ENCODE assay signal across 8 mouse cellular contexts in genomic region chr4:119077084-119077682, GRCm38 (mm10). TPM values are rescaled to one million over a fixed set of nuclear protein-coding genes. Genes with fewer than 3 reads are reported as not detected.
DNase-seq lines count a peak whose midpoint lies in the region; ATAC-seq lines count a peak whose summit lies in the region.

No protein-coding gene starts in this region.

- peaks cover 7% of the 10 kb centered on the region; the same call in 1 of the 2 replicates for H3K27me3 ChIP-seq in limb, embryonic 12.5 days
- peaks cover 19% of the 10 kb centered on the region for H3K27me3 ChIP-seq in limb, embryonic 10.5 days (ENCODE audit: low read depth, poor library complexity, severe bottlenecking)
- H3K27me3 ChIP-seq in liver, embryonic 16.5 days (ENCODE audit: control insufficient read depth, insufficient read depth, low read depth, low read length) = peaks cover 25% of the 10 kb centered on the region

- no peak for ATAC-seq in limb, embryonic 12.5 days (ENCODE audit: insufficient number of reproducible peaks, insufficient read depth, low FRiP score, low TSS enrichment, low read depth)
- ATAC-seq in hematopoietic stem cell, adult 5-6 weeks (replicated peaks in 1 of 2; ENCODE audit: insufficient read depth in 1 of 2, low FRiP score in 2 of 2, low TSS enrichment in 1 of 2, low read depth in 1 of 2, poor library complexity in 2 of 2, severe bottlenecking in 2 of 2) = peak; percentile 78 to 80
- peak; percentile 93 for ATAC-seq in liver, embryonic 16.5 days (ENCODE audit: low read depth)

- 0 out of 2 replicates have a peak overlapping the region, but pooled peaks have one; percentile 35 for H3K27ac ChIP-seq in limb, embryonic 12.5 days
- H3K27ac ChIP-seq in limb, embryonic 10.5 days = no peak overlapping the region
- peak overlapping the region; percentile 83 for H3K27ac ChIP-seq in liver, embryonic 16.5 days (ENCODE audit: low read length)

- H3K4me2 ChIP-seq in limb, embryonic 12.5 days = no peak overlapping the region
- H3K4me2 ChIP-seq in liver, embryonic 16.5 days (ENCODE audit: low read depth, low read length) = peak overlapping the region; percentile 57

- no peak overlapping the region for H3K4me3 ChIP-seq in limb, embryonic 12.5 days (replicated peaks)
- no peak overlapping the region for H3K4me3 ChIP-seq in limb, embryonic 10.5 days
- peak overlapping the region; percentile 27; the same call in 1 of the 2 replicates for H3K4me3 ChIP-seq in liver, embryonic 16.5 days (ENCODE audit: low read depth, low read length)

- no peaks in the 10 kb centered on the region for H3K36me3 ChIP-seq in limb, embryonic 12.5 days
- no peaks in the 10 kb centered on the region for H3K36me3 ChIP-seq in limb, embryonic 10.5 days
- no peaks in the 10 kb centered on the region for H3K36me3 ChIP-seq in liver, embryonic 16.5 days (ENCODE audit: control insufficient read depth, insufficient read depth)

- H3K9ac ChIP-seq in limb, embryonic 12.5 days (replicated peaks) = no peak overlapping the region
- peak overlapping the region; percentile 63 for H3K9ac ChIP-seq in liver, embryonic 16.5 days (ENCODE audit: low read depth, low read length)

- 54% methylated on average over 13 of the region's 13 CpGs for WGBS in limb, embryonic 12.5 days
- 59% methylated on average over 13 of the region's 13 CpGs for WGBS in limb, embryonic 10.5 days
- WGBS in liver, embryonic 16.5 days (ENCODE audit: insufficient replicate concordance) = 14% methylated on average over 13 of the region's 13 CpGs

- H3K4me1 ChIP-seq in limb, embryonic 12.5 days (replicated peaks) = peaks cover 43% of the 10 kb centered on the region
- peaks cover 51% of the 10 kb centered on the region for H3K4me1 ChIP-seq in limb, embryonic 10.5 days
- H3K4me1 ChIP-seq in liver, embryonic 16.5 days (ENCODE audit: control insufficient read depth, low read depth, low read length) = peaks cover 27% of the 10 kb centered on the region

- no peaks in the 10 kb centered on the region for H3K9me3 ChIP-seq in limb, embryonic 12.5 days
- H3K9me3 ChIP-seq in limb, embryonic 10.5 days (replicated peaks) = no peaks in the 10 kb centered on the region
- no peaks in the 10 kb centered on the region for H3K9me3 ChIP-seq in liver, embryonic 16.5 days (replicated peaks; ENCODE audit: control insufficient read depth, low read length)

- DNase-seq in limb, embryonic 10.5 days (ENCODE audit: low spot score) = no peak
- DNase-seq in c-Kit-negative CD71-positive TER-119-positive erythroid progenitor cells, embryonic 14.5 days (ENCODE audit: low read depth, low spot score) = peak; percentile 72
- peak; percentile 86 for DNase-seq in fibroblast of lung, adult 2 months (ENCODE audit: low read depth)
- DNase-seq in spleen, postnatal 4 days (ENCODE audit: low spot score in 2 of 2) = no peak
- no peak for DNase-seq in thymus, postnatal 0 days (ENCODE audit: low spot score)

RNA-seq across cellular contexts. Expression of gene Slc2a1, which starts 31.3 kb away (rescaled TPM):
- polyA plus RNA-seq in limb, embryonic 12.5 days (2016; fragmentation: Nextera tagmentation; extraction: Ambion mirVana) = 98.1 and 100 TPM in 2 replicates
- polyA plus RNA-seq in limb, embryonic 10.5 days (2016; fragmentation: Nextera tagmentation; extraction: Ambion mirVana) = 110 and 139 TPM in 2 replicates
- 12.4 and 23.3 TPM in 2 replicates for total RNA-seq in hematopoietic stem cell, adult 5-6 weeks (2017)
- 288 and 291 TPM in 2 replicates for polyA plus RNA-seq in liver, embryonic 16.5 days (2015; fragmentation: Nextera tagmentation; extraction: Ambion mirVana)
- 19.9 and 21.4 TPM in 2 replicates for polyA plus RNA-seq in thymus, postnatal 0 days (2015; fragmentation: Nextera tagmentation; extraction: Ambion mirVana)

Comparison
In these comparisons a context has a peak if more than half of its experiments do, and no peak if none do; other contexts are left out.
1. DNase-seq: peak in c-Kit-negative CD71-positive TER-119-positive erythroid progenitor cells, embryonic 14.5 days (single experiment) and fibroblast of lung, adult 2 months (single experiment); none in limb, embryonic 10.5 days (single experiment), spleen, postnatal 4 days (0 of 2) and thymus, postnatal 0 days (single experiment).